Mouse (Mus musculus) left cerebral cortex, postnatal 10 days (tissue): ENCODE results near the gene Dda1. TPM values are rescaled to one million over a fixed set of nuclear protein-coding genes. Genes with fewer than 3 reads are reported as not detected.
A peak's percentile ranks its signal among the peaks of the same experiment; 100 is the strongest.

Source experiments
- DNase-seq, 2 experiments: peaks; one replicate each; pipeline ENCODE4 v3.0.0; 2021 to 2022; ENCODE audit warnings: low spot score in 2 of 2, mixed read lengths in 1 of 2; ENCODE audit errors: extremely low spot score in 1 of 2
- intact Hi-C: fragments of 180-260 bp; cut with DNase I; formaldehyde crosslinking; loops from one replicate; pipeline ENCODE4 v1.15.1; 2025
- total RNA-seq, 2 experiments: library from RNA; stranded (reverse); gene quantifications; 2 replicates each; pipeline ENCODE4 v1.2.3; 2021

Dda1 gene
- total RNA-seq, 2 experiments from 2014 or later = 120 to 127 TPM

DNA sequence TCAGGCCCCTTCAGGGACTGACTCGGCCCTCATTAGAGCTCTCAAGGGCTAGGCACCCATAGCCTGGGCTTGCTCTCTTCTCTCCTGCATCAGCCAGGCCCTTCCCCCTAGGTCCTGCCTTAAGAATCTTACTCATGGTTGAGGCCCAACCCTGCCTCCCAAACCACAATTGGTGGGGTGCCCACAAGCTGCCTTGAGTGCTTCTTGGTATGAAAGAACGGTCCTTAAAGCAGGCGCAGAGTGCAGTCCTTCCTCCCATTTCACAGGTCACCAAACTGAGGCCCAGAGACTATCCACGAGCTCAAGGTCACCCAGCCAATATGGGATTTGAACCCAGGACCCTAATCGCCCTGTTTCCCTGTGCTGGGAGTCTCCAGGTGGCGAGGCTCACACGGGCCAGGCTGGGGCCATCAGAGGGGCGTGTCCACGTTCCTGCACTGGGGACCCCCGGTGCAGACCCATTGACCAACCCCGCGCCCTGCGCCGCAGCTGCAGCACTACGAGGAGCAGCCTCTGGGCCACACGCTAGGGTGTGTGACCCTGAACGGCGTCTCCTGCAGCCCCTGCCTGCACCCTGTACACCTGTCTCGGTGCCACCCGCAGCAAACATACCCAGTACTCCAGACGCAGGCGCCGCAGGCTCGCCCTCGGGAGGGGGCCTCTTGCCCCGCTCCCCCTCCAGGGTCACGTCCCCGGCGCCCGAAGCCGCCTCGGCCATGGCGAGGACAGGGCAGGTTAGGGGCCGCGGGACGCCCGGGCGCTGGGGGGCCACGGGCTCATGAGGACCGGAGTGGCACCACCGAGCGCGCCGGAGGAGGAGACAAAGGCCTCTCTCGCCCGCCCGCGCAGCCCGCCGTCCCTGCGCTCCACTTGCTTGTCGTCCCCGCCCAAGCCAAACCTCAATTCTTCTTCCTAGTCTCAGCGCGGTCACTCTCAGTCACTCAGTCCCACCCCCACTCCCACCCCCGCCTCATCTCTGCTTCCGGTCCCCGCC, 16.4 kb downstream of the Dda1 start, which contains the start of gene Ano8:
TSS of gene Ano8 (minus strand) at position 822 of the 994 bp plus-strand sequence.
- peak; percentile 78 to 92 for DNase-seq
- intact Hi-C loops = no loop called here

DNA sequence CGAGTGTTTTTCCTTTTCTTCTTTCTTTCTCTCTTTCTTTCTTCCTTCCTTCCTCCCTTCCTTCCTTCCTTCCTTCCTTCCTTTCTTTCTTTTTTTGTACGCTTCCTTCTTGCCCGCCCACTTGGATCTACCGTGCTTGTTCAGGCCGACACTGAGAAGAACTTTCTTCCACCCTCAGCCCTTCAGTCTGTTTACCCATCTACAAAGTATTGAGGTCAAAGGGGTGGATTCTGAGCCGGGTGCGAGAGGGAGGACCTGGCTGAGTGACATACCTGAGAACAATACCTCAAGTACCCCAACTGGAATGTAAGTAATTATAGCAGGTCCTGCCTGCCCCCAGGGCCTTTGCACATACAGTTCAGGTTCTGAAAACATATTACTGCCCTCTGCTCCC, 17.1 kb downstream of the Dda1 start:
- intact Hi-C loops = no loop called here
- no peak for DNase-seq

DNA sequence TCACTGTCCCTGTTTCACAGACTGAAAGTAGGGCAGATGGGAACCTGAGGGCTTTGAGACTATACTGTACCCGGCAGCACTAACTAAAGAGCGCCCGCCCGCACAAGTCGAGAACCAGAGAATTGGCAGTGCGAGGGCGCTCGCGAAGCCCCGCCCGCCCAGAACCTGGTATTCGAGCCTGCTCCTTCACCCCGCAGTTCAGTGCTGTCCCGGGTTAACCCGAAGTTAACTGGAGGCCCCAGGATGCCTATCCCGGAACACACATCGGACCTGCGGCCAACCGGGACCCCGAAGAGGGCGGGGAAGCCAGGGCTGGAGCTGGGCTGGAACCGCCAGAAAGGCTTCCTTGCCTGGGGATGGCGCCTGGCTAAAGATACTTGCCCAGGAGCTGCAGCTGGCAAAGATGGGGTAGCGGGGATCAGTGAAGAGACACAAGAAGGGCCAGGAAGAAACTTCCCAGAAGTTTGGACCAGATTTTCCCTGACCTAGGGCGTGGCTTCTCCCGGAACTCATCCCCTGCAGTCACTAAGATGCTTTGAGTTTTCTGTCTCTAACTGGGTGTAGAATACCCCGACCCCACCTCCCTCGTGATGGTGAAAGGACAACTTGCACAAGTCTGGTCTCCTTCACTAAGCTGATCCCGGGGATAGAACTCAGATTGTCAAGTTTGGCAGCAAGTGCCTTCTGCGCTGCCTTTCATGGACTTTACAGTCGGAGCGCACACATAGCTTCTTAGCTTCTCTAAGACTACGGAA, 18.9 kb downstream of the Dda1 start, which contains the start of gene Gtpbp3:
TSS of gene Gtpbp3 (plus strand) at position 413 of the 755 bp plus-strand sequence.
- intact Hi-C loops = no loop called here

DNA sequence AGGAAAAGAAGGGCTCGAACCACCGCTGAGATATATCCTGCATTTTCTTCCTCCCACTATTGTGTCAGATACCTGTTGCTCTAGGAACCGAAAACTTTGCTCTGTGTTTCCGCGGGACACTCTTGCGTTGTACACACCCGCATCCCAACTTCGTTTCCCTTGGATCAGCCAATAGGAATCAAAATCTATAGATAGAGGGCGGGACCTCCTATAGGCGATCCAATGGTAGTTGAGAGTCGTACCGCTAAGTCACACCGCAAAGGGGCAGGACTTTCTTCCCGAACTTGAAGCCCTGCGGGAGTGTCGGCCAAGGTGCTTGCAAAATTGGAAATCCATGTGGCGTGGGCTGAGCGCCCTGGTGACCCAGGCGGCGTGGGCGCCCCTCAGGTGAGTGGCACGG, 19.5 kb downstream of the Dda1 start:
- DNase-seq = peak; percentile 87 to 94
- intact Hi-C loops = no loop called here

More for the DNA sequence above, 18.9 kb downstream of the Dda1 start, which contains the start of gene Gtpbp3:
- DNase-seq = peak; percentile 73 to 88

DNA sequence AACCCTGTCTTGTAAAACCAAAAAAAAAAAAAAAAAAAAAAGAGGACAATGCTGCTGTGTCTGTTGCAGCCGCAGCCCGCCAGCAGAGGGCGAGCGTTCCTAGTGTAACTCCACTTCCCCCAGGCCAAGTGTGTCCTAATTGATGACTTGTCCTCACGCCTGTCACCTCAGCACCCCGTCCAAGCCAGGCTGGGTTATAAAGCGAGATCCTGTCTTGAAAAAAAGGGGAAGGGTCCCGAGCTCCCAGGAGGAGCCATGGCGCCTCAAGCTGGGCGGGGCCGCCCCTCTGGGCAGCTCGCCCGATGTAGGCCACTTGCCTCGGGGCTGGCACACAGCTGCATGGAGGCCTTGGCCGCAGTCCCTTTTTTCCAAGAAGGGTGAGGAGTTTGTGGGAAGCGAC, 26.0 kb downstream of the Dda1 start:
- intact Hi-C loops = loop anchor here (2.0 kb wide), 1 partner anchor 26 kb away; no protein-coding TSS in a partner anchor
- peak in 1 of 2 experiments; percentile 88 for DNase-seq

DNA sequence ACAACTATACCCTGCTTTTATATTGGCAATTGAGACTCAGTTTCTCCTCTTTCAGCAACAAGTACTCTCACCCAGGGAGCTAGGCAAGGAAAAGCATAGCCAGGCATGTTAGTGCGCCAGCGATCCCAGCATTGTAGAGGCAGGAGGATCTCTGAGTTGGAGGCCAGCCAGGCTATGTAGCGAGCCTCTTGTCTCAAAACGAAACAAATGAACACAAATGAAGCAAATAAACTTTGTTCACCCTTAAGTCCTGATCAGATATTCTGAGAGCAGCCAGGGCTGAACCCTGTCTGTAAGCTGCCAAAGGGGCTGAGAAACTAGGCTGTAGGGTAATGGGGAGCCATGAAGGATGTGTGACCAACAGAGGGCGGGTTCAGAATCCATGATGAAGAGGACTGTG, 26.8 kb downstream of the Dda1 start:
- DNase-seq = no peak
- intact Hi-C loops = loop anchor here (2.0 kb wide), 1 partner anchor 25 kb away; no protein-coding TSS in a partner anchor

DNA sequence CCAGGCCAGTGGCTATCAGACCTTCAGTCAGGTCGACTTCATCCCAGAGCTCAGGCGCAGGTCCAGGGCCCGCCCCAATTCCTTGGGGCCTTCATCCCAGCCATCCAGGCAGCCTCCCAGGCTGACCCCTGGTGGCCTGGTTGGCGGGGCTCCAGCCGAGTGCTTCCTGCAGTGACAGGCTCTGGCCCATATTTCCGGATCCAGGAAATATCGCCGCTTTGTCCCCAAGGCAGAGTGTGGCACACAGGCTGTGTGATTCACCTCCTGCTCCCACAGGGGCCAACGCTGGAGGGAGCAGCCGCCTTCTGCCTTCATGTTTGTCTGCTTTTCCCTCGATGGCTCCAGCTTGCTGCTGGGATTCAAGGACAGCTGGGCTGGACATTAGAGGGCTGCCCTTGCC, 27.5 kb downstream of the Dda1 start:
- intact Hi-C loops = no loop called here
- peak in 1 of 2 experiments; percentile 91 for DNase-seq

DNA sequence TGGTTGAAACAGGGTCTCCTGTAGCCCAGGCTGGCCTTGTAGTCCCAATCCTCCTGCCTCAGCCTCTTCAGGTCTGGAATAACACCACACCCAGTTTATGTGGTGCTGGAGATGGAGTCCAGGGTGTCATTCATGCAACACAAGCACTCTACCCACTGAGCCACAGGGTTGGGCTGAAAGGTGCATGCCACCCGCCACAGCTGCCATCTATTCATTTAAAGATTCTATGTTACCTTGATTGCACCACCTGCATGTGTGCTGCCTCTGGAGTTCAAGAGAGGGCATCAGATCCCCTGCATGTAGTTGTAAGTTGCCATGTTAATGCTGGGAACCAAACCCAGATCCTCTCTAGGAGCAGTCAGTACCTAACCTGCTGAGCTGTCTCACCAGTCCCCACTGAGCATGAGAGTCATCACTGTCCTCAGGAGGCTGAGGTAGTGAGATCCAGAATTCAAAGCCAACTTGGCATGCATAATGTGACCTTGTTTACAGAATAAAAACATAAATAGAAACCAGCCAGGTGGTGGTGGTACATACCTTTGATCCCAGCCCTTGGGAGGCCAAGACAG, 28.2 kb downstream of the Dda1 start:
- intact Hi-C loops = no loop called here
- no peak for DNase-seq

DNA sequence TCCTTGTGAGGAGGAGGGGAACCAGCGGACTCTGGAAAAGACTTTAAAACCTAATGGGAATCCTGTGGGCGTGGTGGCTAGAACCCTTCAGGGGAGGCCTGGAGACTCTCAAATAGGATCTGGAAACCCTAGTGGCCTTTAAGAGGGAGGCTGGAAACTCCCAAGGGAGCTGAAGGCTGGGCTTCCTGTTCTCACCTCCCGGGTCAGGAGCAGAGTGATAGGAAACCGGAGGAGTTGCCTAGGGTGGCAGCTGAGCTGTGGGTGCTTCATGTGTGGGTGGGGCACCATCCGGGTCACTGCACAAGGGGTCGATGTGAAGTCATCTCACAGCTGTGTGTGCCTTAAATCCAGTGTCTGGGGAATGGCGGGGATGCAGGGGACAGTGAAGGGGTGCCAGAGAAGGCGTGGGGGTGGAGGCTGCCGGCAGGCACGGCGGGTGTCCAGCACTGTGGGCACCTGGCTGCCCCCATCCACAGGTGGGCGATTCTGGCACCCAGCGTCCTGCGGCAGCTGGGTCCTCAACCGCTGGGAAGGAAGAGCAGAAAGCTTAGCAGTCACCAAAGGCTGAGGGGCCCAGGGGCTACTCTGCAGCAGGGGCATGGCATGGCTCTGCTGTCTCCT, 29.0 kb downstream of the Dda1 start:
- DNase-seq = no peak
- intact Hi-C loops = no loop called here

DNA sequence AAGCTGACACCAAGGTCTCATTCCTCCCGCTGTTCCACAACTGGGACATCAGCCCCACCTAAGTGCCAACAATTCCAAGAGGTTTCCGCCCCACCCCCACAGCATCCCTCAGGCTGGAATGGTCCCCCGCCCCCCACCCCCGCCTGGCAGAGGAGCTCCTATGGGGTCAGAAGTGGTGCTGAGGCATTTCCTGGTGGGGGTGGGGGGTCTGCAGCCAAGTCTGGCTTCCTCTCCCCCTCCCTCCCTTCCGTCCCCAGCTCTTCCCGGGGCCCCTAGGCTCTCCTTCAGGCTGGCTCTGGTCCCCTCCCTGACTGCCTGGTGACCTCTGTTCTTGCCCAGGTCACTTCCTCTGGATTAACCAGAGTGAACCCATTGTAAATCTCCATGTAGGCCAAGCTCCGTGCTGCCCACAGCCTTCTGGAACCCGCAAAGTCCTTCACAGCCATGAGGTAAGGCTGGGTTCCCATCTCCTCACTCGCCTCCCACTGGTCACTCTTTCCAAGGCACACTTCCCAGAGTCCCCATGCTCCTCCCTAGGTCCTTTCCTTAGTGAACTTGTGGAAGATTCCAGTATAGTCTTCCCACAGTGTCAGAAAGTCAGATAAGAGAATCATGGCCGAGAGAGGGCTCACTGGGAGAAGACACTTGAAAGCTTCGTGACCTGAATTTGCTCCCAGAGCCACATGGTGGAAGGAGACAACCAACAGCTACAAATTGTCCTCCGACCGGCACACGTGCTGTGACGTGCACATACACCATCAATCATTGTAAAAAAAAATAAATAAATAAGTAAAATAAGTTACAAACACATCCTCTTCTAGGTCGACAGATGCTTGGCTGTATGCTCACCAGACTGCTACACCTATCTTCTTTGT, 30.1 kb downstream of the Dda1 start:
- no peak for DNase-seq
- intact Hi-C loops = no loop called here

DNA sequence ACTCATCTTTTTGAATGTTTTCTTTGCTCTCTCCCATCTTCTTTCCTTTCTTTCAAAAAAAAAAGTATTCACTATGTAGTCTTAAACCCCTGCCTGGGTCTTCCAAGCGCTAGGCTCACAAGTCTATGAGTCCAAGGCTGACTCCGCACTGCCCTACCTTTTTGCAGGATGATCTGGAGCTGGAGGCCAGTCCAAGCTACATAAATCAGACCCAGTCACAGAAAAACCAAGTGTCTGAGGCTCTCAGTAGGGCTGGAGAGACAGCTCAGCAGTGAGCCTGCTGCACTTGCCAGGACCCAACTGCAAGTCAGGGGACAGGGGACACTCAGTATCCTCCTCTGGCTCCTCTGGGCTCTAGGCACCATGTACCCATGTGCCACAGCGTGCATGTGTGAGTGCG, 35.4 kb downstream of the Dda1 start:
- DNase-seq = no peak
- intact Hi-C loops = no loop called here

DNA sequence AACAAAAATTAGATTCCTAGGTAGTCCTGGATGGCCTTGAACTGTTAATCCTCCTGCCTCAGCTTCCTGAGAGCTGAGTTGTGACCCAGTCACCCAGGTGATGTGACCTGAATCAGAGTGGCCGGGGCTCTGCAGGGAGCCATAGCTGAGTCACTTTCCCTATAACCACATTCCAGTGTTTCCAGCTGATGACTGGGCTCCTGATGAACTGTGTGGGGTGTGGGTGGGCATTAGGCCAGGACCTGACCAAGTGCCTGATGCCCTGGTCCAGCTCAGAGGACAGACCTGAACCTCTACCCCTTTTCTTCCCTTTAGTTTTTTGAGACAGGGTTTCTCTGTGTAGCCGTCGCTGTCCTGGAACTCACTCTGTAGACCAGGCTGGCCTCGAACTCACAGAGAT, 36.3 kb downstream of the Dda1 start:
- intact Hi-C loops = no loop called here
- DNase-seq = no peak

DNA sequence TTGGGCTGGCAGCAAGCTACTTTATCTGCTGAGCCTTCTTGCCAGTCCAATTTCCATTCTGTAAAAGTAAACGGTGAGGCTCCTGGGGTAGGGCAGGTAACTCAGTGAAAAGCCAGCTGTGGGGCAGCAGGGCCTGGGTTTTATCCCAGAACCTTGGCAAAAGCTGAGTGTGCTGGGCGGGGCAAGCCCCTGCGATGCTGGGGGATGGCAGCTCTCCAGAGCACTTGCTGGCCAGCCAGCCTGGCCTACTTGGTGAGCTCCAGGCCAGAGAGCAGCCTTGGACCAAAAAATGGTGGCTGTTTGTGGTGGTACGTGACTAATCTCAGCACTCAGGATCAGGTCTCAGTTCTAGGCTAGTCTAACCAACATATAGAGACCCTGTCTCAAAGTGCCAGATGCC, 37.0 kb downstream of the Dda1 start:
- intact Hi-C loops = no loop called here
- DNase-seq = no peak

DNA sequence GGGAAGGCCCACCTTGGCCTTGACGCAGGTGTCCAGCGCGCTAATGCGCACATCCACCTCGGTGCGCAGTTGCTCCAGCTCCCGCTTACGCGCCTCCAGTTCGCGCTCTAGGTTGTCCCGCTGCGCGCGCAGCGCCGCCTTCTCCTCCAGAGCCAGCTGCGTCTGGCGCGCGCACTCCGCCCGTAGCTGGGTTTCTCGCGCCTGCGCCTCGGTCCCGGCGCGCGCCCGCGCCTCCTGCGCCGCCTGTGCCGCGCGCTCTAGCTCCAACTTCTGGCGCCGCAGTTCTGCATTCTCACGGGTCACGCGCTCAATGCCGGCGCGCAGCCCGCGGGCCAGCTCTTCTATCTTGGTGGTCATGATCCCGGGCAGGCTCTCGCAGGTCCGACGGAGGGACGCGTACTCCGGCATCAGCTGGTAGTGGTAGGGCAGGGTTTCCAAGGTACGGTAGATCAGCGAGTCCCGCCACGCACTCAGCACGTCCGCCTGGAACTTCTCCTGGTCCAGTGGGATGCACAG, 38.6 kb downstream of the Dda1 start:
- DNase-seq = peak; percentile 77 to 90
- intact Hi-C loops = no loop called here

DNA sequence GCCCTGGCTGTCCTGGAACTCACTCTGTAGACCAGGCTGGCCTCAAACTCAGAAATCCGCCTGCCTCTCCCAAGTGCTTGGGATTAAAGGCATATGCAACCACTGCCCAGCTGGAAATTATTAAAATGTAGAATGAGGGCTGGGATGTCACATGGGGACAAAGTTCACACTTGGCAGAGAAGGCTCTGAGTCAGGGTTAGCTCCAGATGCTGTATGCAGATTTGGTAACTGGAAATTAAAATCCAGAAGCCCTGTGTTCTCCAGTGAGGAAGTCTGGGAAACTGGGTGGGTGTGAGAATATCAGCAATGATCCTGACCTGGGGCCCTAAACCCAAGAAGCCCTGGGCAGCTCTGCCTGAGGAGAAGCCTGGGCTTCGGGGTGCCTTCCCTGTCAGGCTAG, 40.3 kb downstream of the Dda1 start:
- intact Hi-C loops = no loop called here

DNA sequence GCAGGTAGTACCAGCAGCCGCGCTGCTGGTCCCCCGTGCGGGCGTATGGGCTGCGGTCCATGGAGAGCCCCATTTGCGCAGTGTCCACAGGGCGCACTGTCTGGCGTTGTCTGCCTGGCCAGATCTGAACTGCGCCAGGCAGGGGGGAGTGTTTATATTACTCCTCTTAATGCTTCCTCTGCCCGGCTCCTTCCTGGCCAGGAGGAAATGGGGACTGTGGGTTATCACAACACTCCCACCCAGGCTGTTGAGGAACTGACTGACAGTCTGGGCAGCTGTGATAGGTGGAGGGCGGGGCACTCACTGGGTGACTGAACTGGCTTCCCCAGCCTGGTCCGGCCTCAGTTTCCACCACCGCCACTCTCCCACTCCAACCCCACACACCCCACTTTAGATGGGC, 42.6 kb downstream of the Dda1 start, which contains the start of gene Plvap:
TSS of gene Plvap (minus strand) at position 109 of the 400 bp plus-strand sequence.
- DNase-seq = no peak

More for the DNA sequence above, 40.3 kb downstream of the Dda1 start:
- no peak for DNase-seq

DNA sequence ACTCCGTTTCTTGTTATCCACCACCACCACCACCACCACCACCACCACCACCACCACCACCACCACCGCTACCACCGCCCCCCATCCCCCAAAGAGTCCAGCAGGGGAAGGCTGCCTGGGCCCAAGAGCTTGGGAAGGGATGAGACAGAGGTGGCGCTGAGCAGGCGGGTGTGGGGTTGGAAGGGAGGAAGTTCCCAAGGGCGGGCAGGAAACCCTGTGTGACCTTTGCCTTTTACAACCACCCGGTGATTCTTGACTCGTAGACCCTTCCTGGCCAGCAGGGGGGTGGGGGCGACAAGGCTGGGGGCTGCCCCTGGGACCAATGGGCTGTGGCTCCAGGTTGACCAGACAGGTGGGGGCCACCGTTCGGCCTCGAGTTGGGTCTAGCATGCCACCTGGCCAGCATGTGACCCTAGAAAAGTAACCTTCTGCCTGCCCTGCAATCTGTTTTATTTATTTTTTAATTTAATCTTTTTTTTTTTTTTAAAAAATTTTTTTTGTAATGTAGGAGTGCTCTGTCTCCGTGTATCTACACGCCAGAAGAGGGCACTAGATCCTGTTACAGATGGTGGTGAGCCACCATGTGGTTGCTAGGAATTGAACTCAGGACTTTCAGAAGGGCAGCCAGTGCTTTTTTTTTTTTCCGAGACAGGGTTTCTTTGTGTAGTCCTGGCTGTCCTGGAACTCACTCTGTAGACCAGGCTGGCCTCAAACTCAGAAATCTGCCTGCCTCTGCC, 44.2 kb downstream of the Dda1 start:
- no peak for DNase-seq
- intact Hi-C loops = no loop called here

More for the DNA sequence above, 42.6 kb downstream of the Dda1 start, which contains the start of gene Plvap:
- intact Hi-C loops = no loop called here
